Mouse (Mus musculus): Measurements from ENCODE around the gene Ceacam2. TPM values are rescaled to one million over a fixed set of nuclear protein-coding genes. Genes with fewer than 3 reads are reported as not detected.
"Not testable (repeated sequence)": the region's sequence is repeated elsewhere in the genome, so short reads cannot be mapped to it uniquely, and the experiment has no call there.

Ceacam2 gene
- polyA plus RNA-seq, 1 experiment from 2014 or later, result not detected

DNA sequence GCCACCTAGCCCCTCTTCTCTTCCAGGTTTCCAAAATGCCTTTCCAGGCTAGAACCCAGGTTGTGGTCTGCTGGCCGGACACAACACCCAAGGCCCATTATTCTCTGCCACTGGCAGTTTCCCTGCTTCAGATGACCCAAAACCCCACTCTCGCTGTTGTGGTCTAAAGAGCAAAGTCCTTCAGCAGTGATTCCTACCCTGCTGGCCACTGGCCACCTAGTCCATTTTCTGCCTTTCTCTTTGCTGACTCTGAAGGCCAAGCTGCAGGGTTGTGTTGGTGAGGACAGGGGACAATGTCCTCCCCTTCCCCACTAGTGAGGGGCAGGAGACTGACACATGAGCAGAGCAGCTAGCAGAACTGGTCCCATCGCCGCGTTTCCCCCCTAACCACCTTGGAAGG is 35.4 kb upstream of the Ceacam2 start:
- no peaks in the 10 kb centered on the region for H3K27me3 ChIP-seq (ENCODE audit: control insufficient read depth, insufficient read depth, low read length)
- no peaks in the 10 kb centered on the region for H3K9me3 ChIP-seq (ENCODE audit: control insufficient read depth, low read length)
- no peaks in the 10 kb centered on the region for H3K36me3 ChIP-seq (ENCODE audit: control insufficient read depth, insufficient read depth, low read length)
- no peak for DNase-seq (ENCODE audit: low spot score)
- no peak for ATAC-seq (ENCODE audit: low FRiP score)
- H3K9ac ChIP-seq (ENCODE audit: low read depth, low read length), result no peak overlapping the region
- H3K4me3 ChIP-seq (ENCODE audit: low read depth, low read length), result no peak overlapping the region
- no peaks in the 10 kb centered on the region for H3K4me1 ChIP-seq (replicated peaks; ENCODE audit: control insufficient read depth, insufficient read depth, low read length)
- no peak overlapping the region for H3K4me2 ChIP-seq (replicated peaks; ENCODE audit: low read depth, low read length)
- H3K27ac ChIP-seq (ENCODE audit: low read depth, low read length), result no peak overlapping the region
- 82% methylated on average over 5 of the region's 5 CpGs for WGBS

DNA sequence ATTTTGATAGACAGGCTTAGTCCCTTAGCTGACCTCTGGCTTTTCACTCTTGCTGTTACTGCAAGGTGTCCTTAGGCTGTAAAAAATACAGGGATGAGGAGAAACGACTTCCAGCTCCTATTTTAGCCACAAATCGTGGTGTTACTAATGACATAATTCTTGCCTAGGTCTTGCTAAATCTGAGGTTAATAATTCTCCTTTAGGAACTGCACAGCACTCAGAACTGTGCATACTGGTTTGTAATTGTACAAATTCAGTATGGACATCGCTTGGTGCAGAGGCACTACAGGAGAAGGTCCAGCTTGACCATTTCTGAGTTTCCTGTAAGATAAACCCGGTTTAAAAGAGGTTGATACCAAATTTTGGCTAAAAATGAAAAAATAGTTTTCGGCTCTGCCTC is 34.1 kb upstream of the Ceacam2 start:
- not testable (repeated sequence) for ATAC-seq (ENCODE audit: low FRiP score); H3K27ac ChIP-seq (ENCODE audit: low read depth, low read length)
- 86% methylated on average over 5 of the region's 5 CpGs for WGBS

DNA sequence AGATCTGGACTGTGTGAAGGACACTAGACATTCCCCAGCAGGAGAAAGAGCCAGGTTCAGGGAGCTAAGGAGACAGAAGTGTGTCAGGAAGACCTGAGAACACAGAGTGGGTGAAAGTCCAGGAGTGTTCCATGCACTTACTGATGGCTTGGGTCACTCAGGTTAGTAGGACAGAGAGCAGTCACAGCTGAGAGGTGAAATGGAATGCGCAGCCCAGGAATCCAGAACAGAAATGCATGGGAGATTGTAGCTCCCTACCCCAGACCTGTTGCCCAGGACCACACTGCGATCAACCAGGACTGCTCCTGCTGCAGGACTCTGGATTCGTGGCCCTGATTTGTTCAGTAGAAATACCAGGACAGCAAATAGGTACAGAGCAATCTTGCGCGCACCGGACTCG is 29.1 kb upstream of the Ceacam2 start:
- Histone ChIP-seq H3K9ac (ENCODE audit: low read depth, low read length) (no peak overlapping the region), H3K27me3 (ENCODE audit: control insufficient read depth, insufficient read depth, low read length) (no peaks in the 10 kb centered on the region), H3K4me1 (replicated peaks; ENCODE audit: control insufficient read depth, insufficient read depth, low read length) (no peaks in the 10 kb centered on the region), H3K9me3 (ENCODE audit: control insufficient read depth, low read length) (no peaks in the 10 kb centered on the region), H3K4me2 (replicated peaks; ENCODE audit: low read depth, low read length) (no peak overlapping the region), H3K4me3 (ENCODE audit: low read depth, low read length) (no peak overlapping the region), H3K27ac (ENCODE audit: low read depth, low read length) (no peak overlapping the region), H3K36me3 (ENCODE audit: control insufficient read depth, insufficient read depth, low read length) (no peaks in the 10 kb centered on the region)
- no peak for ATAC-seq (ENCODE audit: low FRiP score)
- 94% methylated on average over 7 of the region's 7 CpGs for WGBS
- no peak for DNase-seq (ENCODE audit: low spot score)

More for the DNA sequence above, 34.1 kb upstream of the Ceacam2 start:
- not testable (repeated sequence) for H3K4me1 ChIP-seq (replicated peaks; ENCODE audit: control insufficient read depth, insufficient read depth, low read length); H3K9ac ChIP-seq (ENCODE audit: low read depth, low read length); H3K9me3 ChIP-seq (ENCODE audit: control insufficient read depth, low read length); H3K4me3 ChIP-seq (ENCODE audit: low read depth, low read length); DNase-seq (ENCODE audit: low spot score); H3K27me3 ChIP-seq (ENCODE audit: control insufficient read depth, insufficient read depth, low read length); H3K4me2 ChIP-seq (replicated peaks; ENCODE audit: low read depth, low read length); H3K36me3 ChIP-seq (ENCODE audit: control insufficient read depth, insufficient read depth, low read length)

DNA sequence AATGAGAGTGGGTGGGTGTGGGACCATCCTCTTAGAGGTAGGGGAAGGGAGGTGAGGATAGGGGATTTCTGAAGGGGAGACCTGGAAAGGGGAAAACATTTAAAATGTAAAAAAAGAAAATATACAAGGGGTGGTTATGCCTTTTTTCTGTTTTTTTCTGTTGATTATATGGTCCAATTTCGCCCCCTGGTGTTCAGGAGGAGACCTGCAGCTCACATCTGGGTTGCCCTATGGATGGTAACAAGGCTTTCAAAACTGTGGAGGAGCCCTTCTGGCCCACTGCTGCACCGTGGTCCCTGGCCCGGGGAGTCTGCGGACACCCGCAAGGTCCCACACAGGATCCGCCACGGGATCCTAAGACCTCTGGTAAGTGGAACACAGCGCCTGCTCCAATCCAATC is 1.8 kb upstream of the Ceacam2 start:
- not testable (repeated sequence) for H3K36me3 ChIP-seq (ENCODE audit: control insufficient read depth, insufficient read depth, low read length); H3K9me3 ChIP-seq (ENCODE audit: control insufficient read depth, low read length); H3K9ac ChIP-seq (ENCODE audit: low read depth, low read length); ATAC-seq (ENCODE audit: low FRiP score); H3K4me3 ChIP-seq (ENCODE audit: low read depth, low read length); H3K27me3 ChIP-seq (ENCODE audit: control insufficient read depth, insufficient read depth, low read length); H3K27ac ChIP-seq (ENCODE audit: low read depth, low read length); H3K4me1 ChIP-seq (replicated peaks; ENCODE audit: control insufficient read depth, insufficient read depth, low read length); H3K4me2 ChIP-seq (replicated peaks; ENCODE audit: low read depth, low read length)
- peak; percentile 5 for DNase-seq (ENCODE audit: low spot score)
- 81% methylated on average over 8 of the region's 8 CpGs for WGBS

DNA sequence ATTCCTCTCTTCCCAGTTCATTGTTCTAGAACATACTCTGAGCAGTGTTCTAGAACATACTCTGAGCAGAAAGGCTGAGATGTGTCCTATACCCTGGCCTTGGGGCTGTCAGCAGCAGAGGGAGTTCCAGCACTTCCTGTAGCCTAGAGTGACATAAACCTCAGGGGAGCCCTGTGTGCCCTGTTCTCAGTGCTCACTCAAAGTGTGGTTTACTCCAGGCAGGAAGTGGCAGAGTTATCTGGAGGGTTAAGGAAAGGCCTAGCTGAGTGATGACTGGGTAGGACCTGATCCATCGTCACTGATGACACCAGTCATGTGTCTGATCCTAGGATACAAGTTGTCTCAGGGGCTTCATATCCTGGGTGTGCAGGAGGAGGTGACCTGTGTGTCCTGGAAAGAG is 297 bp upstream of the Ceacam2 start:
- not testable (repeated sequence) for H3K9ac ChIP-seq (ENCODE audit: low read depth, low read length); H3K9me3 ChIP-seq (ENCODE audit: control insufficient read depth, low read length); H3K36me3 ChIP-seq (ENCODE audit: control insufficient read depth, insufficient read depth, low read length); DNase-seq (ENCODE audit: low spot score); H3K27me3 ChIP-seq (ENCODE audit: control insufficient read depth, insufficient read depth, low read length); H3K4me1 ChIP-seq (replicated peaks; ENCODE audit: control insufficient read depth, insufficient read depth, low read length); H3K4me2 ChIP-seq (replicated peaks; ENCODE audit: low read depth, low read length); H3K27ac ChIP-seq (ENCODE audit: low read depth, low read length); ATAC-seq (ENCODE audit: low FRiP score); H3K4me3 ChIP-seq (ENCODE audit: low read depth, low read length)
- WGBS, result no CpG with 5 or more reads among the region's 1 CpGs

DNA sequence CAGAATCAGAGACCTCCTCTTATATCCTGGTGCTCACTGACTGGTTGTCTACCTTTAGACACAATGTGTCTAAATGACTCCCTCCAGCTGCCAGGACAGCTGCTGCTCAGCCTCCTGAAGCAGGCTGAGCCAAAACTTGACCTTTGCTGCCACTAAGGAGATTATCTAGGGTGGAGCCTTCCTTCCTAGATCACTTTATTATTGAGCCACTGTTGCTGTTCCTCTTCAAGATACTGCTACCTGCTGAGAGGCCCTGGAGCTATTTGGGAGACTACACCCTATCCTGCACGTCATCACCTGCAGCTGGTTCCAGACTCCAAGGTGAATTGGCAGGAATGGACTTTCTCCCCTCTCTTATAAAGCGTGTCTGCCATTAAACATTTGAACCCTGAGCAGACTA is 8.8 kb downstream of the Ceacam2 start:
- no peaks in the 10 kb centered on the region for H3K4me1 ChIP-seq (replicated peaks; ENCODE audit: control insufficient read depth, insufficient read depth, low read length)
- no peak for ATAC-seq (ENCODE audit: low FRiP score)
- WGBS, result 74% methylated on average over 2 of the region's 2 CpGs

DNA sequence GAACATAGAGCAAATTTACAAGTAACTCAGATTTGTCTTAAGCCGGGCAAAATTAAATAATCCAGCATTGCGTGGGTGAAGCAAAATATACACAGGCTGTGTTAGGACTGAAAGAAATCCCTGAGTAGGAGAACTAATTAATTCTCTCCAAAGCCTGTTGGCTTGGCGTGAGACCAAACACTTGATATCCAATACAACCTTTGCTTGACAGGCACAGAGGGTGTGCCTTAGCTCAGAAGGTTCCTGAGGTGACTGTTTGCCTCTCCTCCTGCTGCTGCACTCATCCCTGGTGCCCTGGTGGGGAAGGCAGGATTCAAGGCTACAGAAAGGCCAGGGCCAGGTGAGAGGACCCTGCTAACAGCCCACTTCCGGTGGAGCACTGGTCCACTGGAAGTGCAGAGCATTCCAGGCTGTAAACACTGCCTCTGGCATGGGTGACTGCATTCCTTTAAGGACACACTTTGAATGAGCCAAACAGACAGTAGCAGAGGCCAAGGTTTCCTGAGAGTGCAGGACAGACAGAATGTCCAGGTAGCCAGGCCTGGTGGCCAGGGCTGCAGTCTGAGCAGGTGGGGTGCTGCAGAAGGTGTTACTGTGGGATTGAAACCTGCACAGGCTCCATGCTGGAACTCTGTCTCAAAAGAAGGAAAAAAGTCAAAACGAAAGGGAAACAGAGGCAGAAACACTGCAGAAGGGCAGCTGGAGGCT is 23.4 kb downstream of the Ceacam2 start:
- not testable (repeated sequence) for H3K4me3 ChIP-seq (ENCODE audit: low read depth, low read length); H3K4me2 ChIP-seq (replicated peaks; ENCODE audit: low read depth, low read length)

More for the DNA sequence above, 8.8 kb downstream of the Ceacam2 start:
- no peak for DNase-seq (ENCODE audit: low spot score)
- Histone ChIP-seq H3K36me3 (ENCODE audit: control insufficient read depth, insufficient read depth, low read length) (no peaks in the 10 kb centered on the region), H3K4me3 (ENCODE audit: low read depth, low read length) (no peak overlapping the region), H3K9me3 (ENCODE audit: control insufficient read depth, low read length) (no peaks in the 10 kb centered on the region), H3K9ac (ENCODE audit: low read depth, low read length) (no peak overlapping the region), H3K27me3 (ENCODE audit: control insufficient read depth, insufficient read depth, low read length) (no peaks in the 10 kb centered on the region), H3K27ac (ENCODE audit: low read depth, low read length) (no peak overlapping the region), H3K4me2 (replicated peaks; ENCODE audit: low read depth, low read length) (no peak overlapping the region)

DNA sequence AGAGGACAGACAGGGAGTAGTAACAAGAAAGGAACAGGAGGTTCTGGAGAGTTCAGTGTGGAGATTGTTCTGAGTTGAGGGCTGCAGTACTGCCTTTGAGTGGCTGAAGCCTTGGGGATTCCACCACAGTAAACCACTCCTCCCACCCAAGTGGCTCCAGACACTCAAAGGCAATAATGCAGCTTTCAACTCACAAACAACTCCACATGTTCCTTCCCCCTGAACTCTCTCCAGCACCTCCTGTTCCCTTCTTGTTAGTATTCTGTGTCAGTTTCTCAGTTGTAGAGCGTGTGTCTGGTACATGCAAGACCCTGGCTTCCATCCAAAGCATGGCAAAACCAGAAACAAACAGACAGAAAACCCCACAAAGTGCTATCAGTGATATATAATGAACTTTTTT is 24.0 kb downstream of the Ceacam2 start:
- not testable (repeated sequence) for ATAC-seq (ENCODE audit: low FRiP score); H3K36me3 ChIP-seq (ENCODE audit: control insufficient read depth, insufficient read depth, low read length); H3K4me1 ChIP-seq (replicated peaks; ENCODE audit: control insufficient read depth, insufficient read depth, low read length); H3K27ac ChIP-seq (ENCODE audit: low read depth, low read length); DNase-seq (ENCODE audit: low spot score); H3K4me3 ChIP-seq (ENCODE audit: low read depth, low read length); H3K9ac ChIP-seq (ENCODE audit: low read depth, low read length); H3K4me2 ChIP-seq (replicated peaks; ENCODE audit: low read depth, low read length); H3K27me3 ChIP-seq (ENCODE audit: control insufficient read depth, insufficient read depth, low read length); H3K9me3 ChIP-seq (ENCODE audit: control insufficient read depth, low read length)
- WGBS, result 73% methylated on average over 1 of the region's 1 CpGs

More for the DNA sequence above, 23.4 kb downstream of the Ceacam2 start:
- not testable (repeated sequence) for H3K9me3 ChIP-seq (ENCODE audit: control insufficient read depth, low read length); DNase-seq (ENCODE audit: low spot score); H3K27me3 ChIP-seq (ENCODE audit: control insufficient read depth, insufficient read depth, low read length); ATAC-seq (ENCODE audit: low FRiP score); H3K27ac ChIP-seq (ENCODE audit: low read depth, low read length); H3K4me1 ChIP-seq (replicated peaks; ENCODE audit: control insufficient read depth, insufficient read depth, low read length); H3K36me3 ChIP-seq (ENCODE audit: control insufficient read depth, insufficient read depth, low read length); H3K9ac ChIP-seq (ENCODE audit: low read depth, low read length)
- WGBS, result 90% methylated on average over 2 of the region's 5 CpGs

DNA sequence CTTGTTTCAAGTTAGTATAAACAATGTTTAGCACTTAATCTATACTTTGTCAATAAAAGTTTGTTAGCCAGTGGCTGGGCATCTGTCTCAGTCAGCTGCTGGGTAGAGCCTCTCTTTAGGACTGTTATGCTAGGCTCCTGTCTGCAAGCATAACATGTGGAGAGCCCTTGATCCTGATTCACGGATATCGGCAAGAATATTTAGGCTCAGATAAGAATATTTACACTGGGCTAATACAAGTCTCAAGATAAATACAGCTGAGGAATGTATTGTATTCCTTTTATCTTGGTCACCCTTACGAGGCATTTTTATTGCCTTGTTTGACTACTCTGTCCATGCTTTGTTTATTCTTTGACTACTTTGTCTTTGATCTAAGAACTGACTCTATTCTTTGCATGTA is 29.7 kb downstream of the Ceacam2 start:
- 69% methylated on average over 3 of the region's 3 CpGs for WGBS
- H3K4me1 ChIP-seq (replicated peaks; ENCODE audit: control insufficient read depth, insufficient read depth, low read length), result no peaks in the 10 kb centered on the region
- no peaks in the 10 kb centered on the region for H3K36me3 ChIP-seq (ENCODE audit: control insufficient read depth, insufficient read depth, low read length)
- DNase-seq (ENCODE audit: low spot score) (no peak), ATAC-seq (ENCODE audit: low FRiP score) (no peak)
- H3K9ac ChIP-seq (ENCODE audit: low read depth, low read length), result no peak overlapping the region
- no peak overlapping the region for H3K4me2 ChIP-seq (replicated peaks; ENCODE audit: low read depth, low read length)
- no peaks in the 10 kb centered on the region for H3K9me3 ChIP-seq (ENCODE audit: control insufficient read depth, low read length)
- H3K4me3 ChIP-seq (ENCODE audit: low read depth, low read length), result no peak overlapping the region
- H3K27ac ChIP-seq (ENCODE audit: low read depth, low read length), result no peak overlapping the region
- no peaks in the 10 kb centered on the region for H3K27me3 ChIP-seq (ENCODE audit: control insufficient read depth, insufficient read depth, low read length)
